Mouse (Mus musculus) embryonic facial prominence, embryonic 13.5 days (tissue): ENCODE results near the gene Snap23. TPM values are rescaled to one million over a fixed set of nuclear protein-coding genes. Genes with fewer than 3 reads are reported as not detected.

ENCODE experiments used
- ATAC-seq: fragments of 200-750 bp; cut with Nextera tagmentation; 2 replicates; pipeline ENCODE4 v1.8.0; 2017; ENCODE audit warnings: low read depth; ENCODE audit not compliant: insufficient number of reproducible peaks, insufficient read depth, low FRiP score, low TSS enrichment
- H3K27ac ChIP-seq: fragments of 300-500 bp; sonication (generic); 2 replicates; pipeline ENCODE4 v1.5.1; 2015; ENCODE audit warnings: moderate library complexity, mild to moderate bottlenecking, inconsistent platforms
- H3K27me3 ChIP-seq: fragments of 300-500 bp; sonication (generic); 2 replicates; pipeline ENCODE4 v1.6.1; 2015; ENCODE audit warnings: mild to moderate bottlenecking, inconsistent platforms
- H3K36me3 ChIP-seq: fragments of 300-500 bp; sonication (generic); 2 replicates; pipeline ENCODE4 v1.6.1; 2015; ENCODE audit warnings: mild to moderate bottlenecking, inconsistent platforms
- H3K4me1 ChIP-seq: fragments of 300-500 bp; sonication (generic); 2 replicates; pipeline ENCODE4 v1.6.1; 2015; ENCODE audit warnings: inconsistent platforms
- H3K4me2 ChIP-seq: fragments of 300-500 bp; sonication (generic); 2 replicates; pipeline ENCODE4 v1.6.1; 2015; ENCODE audit warnings: moderate library complexity, mild to moderate bottlenecking, inconsistent platforms
- H3K4me3 ChIP-seq: fragments of 300-500 bp; sonication (generic); 2 replicates; pipeline ENCODE4 v1.5.1; 2015; ENCODE audit warnings: mild to moderate bottlenecking, inconsistent platforms
- H3K9ac ChIP-seq: fragments of 300-500 bp; sonication (generic); 2 replicates; pipeline ENCODE4 v1.6.1; 2015; ENCODE audit warnings: mild to moderate bottlenecking, inconsistent platforms
- H3K9me3 ChIP-seq: fragments of 300-500 bp; sonication (generic); 2 replicates; pipeline ENCODE4 v1.6.1; 2016; ENCODE audit warnings: inconsistent platforms
- WGBS: fragments of 180-500 bp; shearing (Covaris S2); methylation state at CpG from one replicate; pipeline ENCODE4 v1.1.7; 2015; ENCODE audit warnings: mixed read lengths; 5-methylcytosine and 5-hydroxymethylcytosine counted together
- polyA plus RNA-seq: library from polyadenylated mRNA; unstranded; fragments of >200 nt; fragmentation: Nextera tagmentation; extraction: Ambion mirVana; gene quantifications from 2 replicates; pipeline ENCODE4 v1.2.1, GENCODE M21; 2015

Snap23 gene
- polyA plus RNA-seq, 1 experiment from 2014 or later: 51.7 TPM

- Histone ChIP-seq H3K27ac (no peak overlapping the region), H3K27me3 (no peaks in the 10 kb centered on the region), H3K4me3 (no peak overlapping the region), H3K36me3 (peaks cover 53% of the 10 kb centered on the region), H3K9me3 (no peaks in the 10 kb centered on the region), H3K4me1 (no peaks in the 10 kb centered on the region), H3K4me2 (no peak overlapping the region), H3K9ac (no peak overlapping the region)
- 95% methylated on average over 1 of the region's 1 CpGs for WGBS
- ATAC-seq: no peak
These were observed 24.8 kb downstream of the Snap23 start for GRCm38 (mm10) chr2:120592227-120592626.

- no peak for ATAC-seq
- Histone ChIP-seq H3K27ac (no peak overlapping the region), H3K4me1 (no peaks in the 10 kb centered on the region), H3K9ac (no peak overlapping the region), H3K4me3 (no peak overlapping the region), H3K9me3 (no peaks in the 10 kb centered on the region), H3K36me3 (peaks cover 71% of the 10 kb centered on the region), H3K27me3 (no peaks in the 10 kb centered on the region), H3K4me2 (no peak overlapping the region)
- WGBS: 91% methylated on average over 2 of the region's 2 CpGs
These were observed 30.3 kb downstream of the Snap23 start for GRCm38 (mm10) chr2:120597734-120598133.

- H3K4me3 ChIP-seq: no peak overlapping the region
- H3K4me2 ChIP-seq: no peak overlapping the region
- H3K9me3 ChIP-seq: no peaks in the 10 kb centered on the region
- H3K9ac ChIP-seq: no peak overlapping the region
- 93% methylated on average over 4 of the region's 4 CpGs for WGBS
- no peaks in the 10 kb centered on the region for H3K27me3 ChIP-seq
- no peaks in the 10 kb centered on the region for H3K4me1 ChIP-seq
- no peak overlapping the region for H3K27ac ChIP-seq
- no peak for ATAC-seq
- peaks cover 73% of the 10 kb centered on the region for H3K36me3 ChIP-seq
These were observed 32.0 kb downstream of the Snap23 start for GRCm38 (mm10) chr2:120599506-120599905.

GRCm38 (mm10) chr2:120606021-120606690, 38.7 kb downstream of the Snap23 start:
- 88% methylated on average over 6 of the region's 6 CpGs for WGBS
- H3K4me3 ChIP-seq: no peak overlapping the region
- no peaks in the 10 kb centered on the region for H3K9me3 ChIP-seq
- no peak overlapping the region for H3K9ac ChIP-seq
- no peaks in the 10 kb centered on the region for H3K27me3 ChIP-seq
- peaks cover 21% of the 10 kb centered on the region; the same call in 1 of the 2 replicates for H3K36me3 ChIP-seq
- ATAC-seq: no peak
- no peak overlapping the region for H3K27ac ChIP-seq
- peaks cover 15% of the 10 kb centered on the region for H3K4me1 ChIP-seq
- no peak overlapping the region for H3K4me2 ChIP-seq

GRCm38 (mm10) chr2:120608830-120609723, 41.6 kb downstream of the Snap23 start, which contains the start of the genes Haus2 and Lrrc57:
Gene Haus2 (plus strand): TSS chr2:120609383.
Gene Lrrc57 (minus strand): TSS chr2:120609520.
- peaks cover 15% of the 10 kb centered on the region for H3K4me1 ChIP-seq
- H3K4me3 ChIP-seq: peak within 1 kb of the TSS; percentile 86
- peaks cover 12% of the 10 kb centered on the region for H3K36me3 ChIP-seq
- peak within 1 kb of the TSS; percentile 93 for H3K27ac ChIP-seq
- WGBS: under 1% methylated on average over 52 of the region's 52 CpGs
- peak; percentile 91 for ATAC-seq
- H3K9me3 ChIP-seq: no peaks in the 10 kb centered on the region
- H3K27me3 ChIP-seq: no peaks in the 10 kb centered on the region
- H3K9ac ChIP-seq: peak within 1 kb of the TSS; percentile 88
- peak within 1 kb of the TSS; percentile 83 for H3K4me2 ChIP-seq

GRCm38 (mm10) chr2:120616279-120617163, 49.0 kb downstream of the Snap23 start:
- Histone ChIP-seq H3K4me1 (no peaks in the 10 kb centered on the region), H3K36me3 (peaks cover 43% of the 10 kb centered on the region), H3K4me2 (no peak overlapping the region), H3K27me3 (no peaks in the 10 kb centered on the region), H3K9ac (no peak overlapping the region), H3K4me3 (no peak overlapping the region), H3K27ac (no peak overlapping the region), H3K9me3 (no peaks in the 10 kb centered on the region)
- 89% methylated on average over 5 of the region's 5 CpGs for WGBS
- no peak for ATAC-seq

- Histone ChIP-seq H3K4me1 (no peaks in the 10 kb centered on the region), H3K27me3 (no peaks in the 10 kb centered on the region), H3K36me3 (peaks cover 33% of the 10 kb centered on the region), H3K4me2 (no peak overlapping the region), H3K4me3 (no peak overlapping the region), H3K9ac (no peak overlapping the region), H3K9me3 (no peaks in the 10 kb centered on the region), H3K27ac (no peak overlapping the region)
- no peak for ATAC-seq
- 100% methylated on average over 1 of the region's 1 CpGs for WGBS
These were observed 52.1 kb downstream of the Snap23 start for GRCm38 (mm10) chr2:120619538-120619937.

GRCm38 (mm10) chr2:120622920-120623319, 55.4 kb downstream of the Snap23 start:
- Histone ChIP-seq H3K4me2 (no peak overlapping the region), H3K27ac (no peak overlapping the region), H3K4me1 (no peaks in the 10 kb centered on the region), H3K9ac (no peak overlapping the region), H3K4me3 (no peak overlapping the region), H3K9me3 (no peaks in the 10 kb centered on the region), H3K36me3 (peaks cover 12% of the 10 kb centered on the region), H3K27me3 (no peaks in the 10 kb centered on the region)
- no peak for ATAC-seq

- no peaks in the 10 kb centered on the region for H3K9me3 ChIP-seq
- H3K4me1 ChIP-seq: peaks cover 11% of the 10 kb centered on the region
- no peaks in the 10 kb centered on the region for H3K27me3 ChIP-seq
- peak overlapping the region; percentile 53; the same call in 1 of the 2 replicates for H3K27ac ChIP-seq
- H3K36me3 ChIP-seq: 0 out of 2 replicates have a peak, but pooled peaks cover 5% of the 10 kb centered on the region
- H3K4me3 ChIP-seq: peak overlapping the region; percentile 66
- no peak for ATAC-seq
- WGBS: 27% methylated on average over 10 of the region's 10 CpGs
- 0 out of 2 replicates have a peak overlapping the region, but pooled peaks have one; percentile 37 for H3K9ac ChIP-seq
- peak overlapping the region; percentile 75 for H3K4me2 ChIP-seq
These were observed 60.8 kb downstream of the Snap23 start for GRCm38 (mm10) chr2:120628076-120628865.

GRCm38 (mm10) chr2:120628886-120629735, 61.6 kb downstream of the Snap23 start, which contains the start of gene Stard9:
Gene Stard9 (plus strand): TSS chr2:120629121.
- H3K4me2 ChIP-seq: peak within 1 kb of the TSS; percentile 75
- H3K36me3 ChIP-seq: peaks cover 5% of the 10 kb centered on the region; the same call in 1 of the 2 replicates
- WGBS: 2% methylated on average over 36 of the region's 36 CpGs
- H3K27ac ChIP-seq: peak within 1 kb of the TSS; percentile 53; the same call in 1 of the 2 replicates
- peak within 1 kb of the TSS; percentile 66 for H3K4me3 ChIP-seq
- no peaks in the 10 kb centered on the region for H3K27me3 ChIP-seq
- H3K9ac ChIP-seq: peak within 1 kb of the TSS; percentile 72
- H3K9me3 ChIP-seq: no peaks in the 10 kb centered on the region
- peaks cover 11% of the 10 kb centered on the region for H3K4me1 ChIP-seq
- peak; percentile 99 for ATAC-seq
